Mouse (Mus musculus) small intestine, adult 2 months (tissue): ENCODE results near the gene Nell1.

Experiments used
- CTCF ChIP-seq: fragments of 200-500 bp; IDR thresholded peaks from 2 replicates; pipeline ENCODE4 v1.5.1; 2012; ENCODE audit warnings: low read depth, mild to moderate bottlenecking, control low read depth, inconsistent platforms, low read length, moderate library complexity, mixed read lengths; ENCODE audit not compliant: insufficient replicate concordance, insufficient read length; ENCODE audit errors: extremely low read depth
- POLR2A ChIP-seq: fragments of 200-500 bp; IDR thresholded peaks from 2 replicates; pipeline ENCODE4 v1.6.1; 2012; ENCODE audit warnings: low read depth, mild to moderate bottlenecking, control low read depth, inconsistent platforms, low read length, moderate library complexity

DNA sequence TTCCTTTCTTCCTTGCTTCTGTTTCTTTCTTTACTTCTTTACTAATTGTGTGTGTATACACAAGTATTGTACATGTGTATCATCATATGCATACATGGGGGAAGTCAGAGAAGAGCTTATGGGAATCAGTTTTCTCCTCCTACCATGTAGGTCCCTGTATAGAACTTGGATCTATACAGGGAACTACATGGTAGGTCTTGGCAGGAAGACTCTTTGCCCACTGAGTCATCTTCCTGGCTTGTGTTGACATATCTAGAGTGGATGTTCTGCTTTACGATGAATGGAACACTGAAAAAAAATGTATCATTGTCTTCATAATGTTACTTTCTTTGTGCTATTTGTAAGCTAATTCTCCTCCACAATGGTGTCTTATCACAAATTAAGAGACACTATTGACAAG, 806.4 kb downstream of the Nell1 start:
- no peak for TF ChIP-seq CTCF
- TF ChIP-seq POLR2A, result no peak
